In genomic region chr6:128597121-128597522, GRCm38 (mm10) we compare ENCODE assay signal across 8 mouse cellular contexts. TPM values are rescaled to one million over a fixed set of nuclear protein-coding genes. Genes with fewer than 3 reads are reported as not detected.
DNase-seq lines count a peak whose midpoint lies in the region; ATAC-seq and TF ChIP-seq lines count a peak whose summit lies in the region.

No protein-coding gene starts in this region.

- peak; percentile 95 for ATAC-seq in forebrain, embryonic 14.5 days
- peak; percentile 60 for ATAC-seq in liver, embryonic 12.5 days
- ATAC-seq in neural tube, embryonic 11.5 days (ENCODE audit: insufficient read depth, low FRiP score, low TSS enrichment) = peak; percentile 90

- H3K27ac ChIP-seq in forebrain, embryonic 14.5 days (ENCODE audit: low read depth, low read length) = no peak overlapping the region
- no peak overlapping the region for H3K27ac ChIP-seq in liver, embryonic 12.5 days
- no peak overlapping the region for H3K27ac ChIP-seq in neural tube, embryonic 11.5 days (ENCODE audit: low read depth, low read length)
- H3K27ac ChIP-seq in thymus, adult 2 months (ENCODE audit: control insufficient read depth, insufficient read depth, low read length) = no peak overlapping the region

- no peaks in the 10 kb centered on the region for H3K36me3 ChIP-seq in forebrain, embryonic 14.5 days (ENCODE audit: control insufficient read depth, insufficient read depth, low read length)
- no peaks in the 10 kb centered on the region for H3K36me3 ChIP-seq in liver, embryonic 12.5 days
- no peaks in the 10 kb centered on the region for H3K36me3 ChIP-seq in neural tube, embryonic 11.5 days (ENCODE audit: control insufficient read depth, insufficient read depth, low read length)
- no peaks in the 10 kb centered on the region for H3K36me3 ChIP-seq in thymus, adult 2 months (ENCODE audit: control insufficient read depth, insufficient read depth, low read length)

- TF ChIP-seq POLR2A in thymus, adult 2 months (IDR thresholded peaks at IDR 0.05; ENCODE audit: control insufficient read depth, extremely low read depth, insufficient read depth, low read length, poor library complexity) = no peak

- 11% methylated on average over 9 of the region's 9 CpGs for WGBS in forebrain, embryonic 14.5 days
- 69% methylated on average over 9 of the region's 9 CpGs for WGBS in liver, embryonic 12.5 days (ENCODE audit: insufficient replicate concordance)
- whole genome bisulfite sequencing in neural tube, embryonic 11.5 days = 24% methylated on average over 9 of the region's 9 CpGs
- WGBS in thymus, adult 2 months = 81% methylated on average over 9 of the region's 9 CpGs

- peak overlapping the region; percentile 6; the same call in 1 of the 2 replicates for H3K4me3 ChIP-seq in forebrain, embryonic 14.5 days (ENCODE audit: low read depth, low read length)
- H3K4me3 ChIP-seq in liver, embryonic 12.5 days = no peak overlapping the region
- H3K4me3 ChIP-seq in neural tube, embryonic 11.5 days (ENCODE audit: low read depth, low read length) = no peak overlapping the region
- H3K4me3 ChIP-seq in thymus, adult 2 months (ENCODE audit: control insufficient read depth, insufficient read depth, low read length) = no peak overlapping the region

- TF ChIP-seq CTCF in thymus, adult 2 months (IDR thresholded peaks at IDR 0.05; ENCODE audit: borderline replicate concordance, control insufficient read depth, extremely low read depth, insufficient read depth, low read length, poor library complexity) = no peak

- intact Hi-C loops in heart, postnatal 36 days (cut with DNase I) = no loop called here

- H3K9ac ChIP-seq in forebrain, embryonic 14.5 days (ENCODE audit: low read length) = 0 out of 2 replicates have a peak overlapping the region, but pooled peaks have one; percentile 33
- no peak overlapping the region for H3K9ac ChIP-seq in liver, embryonic 12.5 days
- H3K9ac ChIP-seq in neural tube, embryonic 11.5 days (ENCODE audit: low read length) = no peak overlapping the region

- 0 out of 2 replicates have a peak, but pooled peaks cover 3% of the 10 kb centered on the region for H3K4me1 ChIP-seq in forebrain, embryonic 14.5 days (ENCODE audit: control insufficient read depth, insufficient read depth, low read length)
- H3K4me1 ChIP-seq in liver, embryonic 12.5 days = no peaks in the 10 kb centered on the region
- no peaks in the 10 kb centered on the region for H3K4me1 ChIP-seq in neural tube, embryonic 11.5 days (ENCODE audit: control insufficient read depth, insufficient read depth, low read length)
- no peaks in the 10 kb centered on the region for H3K4me1 ChIP-seq in thymus, adult 2 months (replicated peaks; ENCODE audit: control insufficient read depth, insufficient read depth, low read length)

- peak overlapping the region; percentile 41; the same call in 1 of the 2 replicates for H3K4me2 ChIP-seq in forebrain, embryonic 14.5 days (ENCODE audit: low read length)
- H3K4me2 ChIP-seq in liver, embryonic 12.5 days = no peak overlapping the region
- H3K4me2 ChIP-seq in neural tube, embryonic 11.5 days (ENCODE audit: low read depth) = peak overlapping the region; percentile 4; the same call in 1 of the 2 replicates

- H3K27me3 ChIP-seq in forebrain, embryonic 14.5 days (replicated peaks; ENCODE audit: control insufficient read depth, insufficient read depth, low read length) = peaks cover 3% of the 10 kb centered on the region; the same call in 1 of the 2 replicates
- H3K27me3 ChIP-seq in liver, embryonic 12.5 days (replicated peaks) = no peaks in the 10 kb centered on the region
- H3K27me3 ChIP-seq in neural tube, embryonic 11.5 days (ENCODE audit: control insufficient read depth, insufficient read depth, low read length) = no peaks in the 10 kb centered on the region
- no peaks in the 10 kb centered on the region for H3K27me3 ChIP-seq in thymus, adult 2 months (ENCODE audit: control insufficient read depth, insufficient read depth, low read length)

- H3K9me3 ChIP-seq in forebrain, embryonic 14.5 days (replicated peaks; ENCODE audit: control insufficient read depth, low read length) = no peaks in the 10 kb centered on the region
- no peaks in the 10 kb centered on the region for H3K9me3 ChIP-seq in liver, embryonic 12.5 days (replicated peaks)
- no peaks in the 10 kb centered on the region for H3K9me3 ChIP-seq in neural tube, embryonic 11.5 days (ENCODE audit: control insufficient read depth, low read length)

- DNase-seq in cerebellum, adult 18-20 months = peak; percentile 21 to 35
- peak; percentile 85 for DNase-seq in forebrain, embryonic 14.5 days (ENCODE audit: low spot score)
- DNase-seq in heart, postnatal 36 days = peak; percentile 31
- peak; percentile 63 to 75 for DNase-seq in kidney, postnatal 4 days
- DNase-seq in neural tube, embryonic 11.5 days (ENCODE audit: low spot score) = peak; percentile 45
- DNase-seq in testis, postnatal 14 days (ENCODE audit: low spot score) = peak; percentile 65
- DNase-seq in thymus, adult 2 months = no peak

RNA-seq across cellular contexts. Expression of gene A2ml1, which starts 15.7 kb away (rescaled TPM):
- polyA plus RNA-seq in forebrain, embryonic 14.5 days (2014; fragmentation: Nextera tagmentation; extraction: Ambion mirVana) = 2.8 and 3.3 TPM in 2 replicates
- not detected for total RNA-seq in heart, postnatal 36 days (2021)
- polyA plus RNA-seq in liver, embryonic 12.5 days (2016; fragmentation: Nextera tagmentation; extraction: Ambion mirVana) = 1.4 and 1.7 TPM in 2 replicates
- polyA plus RNA-seq in neural tube, embryonic 11.5 days (2014; fragmentation: Nextera tagmentation; extraction: Ambion mirVana) = not detected in 2 replicates
- 0.31 and 0.73 TPM in 2 replicates for polyA plus RNA-seq in thymus, adult 2 months (2012; rRNA removed)

RNA-seq across cellular contexts. Expression of gene Klrb1a, which starts 26.2 kb away (rescaled TPM):
- not detected in 2 replicates for polyA plus RNA-seq in forebrain, embryonic 14.5 days (2014; fragmentation: Nextera tagmentation; extraction: Ambion mirVana)
- total RNA-seq in heart, postnatal 36 days (2021) = not detected
- 0.12 TPM in 1 of 2 replicates, not detected in the other for polyA plus RNA-seq in liver, embryonic 12.5 days (2016; fragmentation: Nextera tagmentation; extraction: Ambion mirVana)
- not detected in 2 replicates for polyA plus RNA-seq in neural tube, embryonic 11.5 days (2014; fragmentation: Nextera tagmentation; extraction: Ambion mirVana)
- 0.52 and 0.67 TPM in 2 replicates for polyA plus RNA-seq in thymus, adult 2 months (2012; rRNA removed)
